Comparison of ENCODE assay signal across 11 mouse cellular contexts in the genomic region with DNA sequence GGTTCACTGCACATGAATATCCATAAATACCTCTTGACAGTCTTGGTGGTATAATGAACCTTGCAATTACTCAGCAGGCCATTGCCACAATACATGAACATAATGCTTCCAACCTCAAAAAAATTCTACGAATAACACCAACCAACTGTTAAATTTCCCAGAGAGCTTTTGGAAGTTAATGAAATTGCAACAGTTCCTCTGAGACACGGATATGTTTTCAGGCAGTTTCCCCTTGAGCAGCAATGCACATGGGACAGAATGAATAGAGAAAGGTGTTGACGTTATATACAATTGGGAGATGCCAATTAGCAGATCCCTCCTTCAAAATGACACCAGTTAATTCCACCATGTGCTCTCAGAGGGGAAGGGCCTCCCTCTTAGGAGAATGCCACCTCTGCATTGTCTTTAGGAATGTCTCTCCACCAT.
"Had no signal": no experiment of that assay in that cellular context is flagged by ENCODE, and none has a peak within 500 bp of the region (broad histone marks: within the 10 kb centered on the region; RNA-seq: fewer than 3 reads in every experiment).

No protein-coding gene starts in this region.

- H3K36me3 ChIP-seq: limb, embryonic 10.5 days; liver, embryonic 15.5 days; midbrain, embryonic 15.5 days had no signal

- H3K4me3 ChIP-seq: layer of hippocampus, adult 2 months; limb, embryonic 10.5 days; liver, embryonic 15.5 days; midbrain, embryonic 15.5 days had no signal

- H3K4me2 ChIP-seq: liver, embryonic 11.5 days; liver, embryonic 15.5 days; midbrain, embryonic 15.5 days had no signal

- H3K27me3 ChIP-seq: liver, embryonic 15.5 days; midbrain, embryonic 15.5 days had no signal

- H3K27ac ChIP-seq: layer of hippocampus, adult 2 months; limb, embryonic 10.5 days; liver, embryonic 15.5 days; midbrain, embryonic 15.5 days; stomach, postnatal 0 days had no signal

- H3K9me3 ChIP-seq: limb, embryonic 10.5 days; liver, embryonic 15.5 days; midbrain, embryonic 15.5 days had no signal

- H3K9ac ChIP-seq: liver, embryonic 15.5 days; midbrain, embryonic 15.5 days had no signal

- H3K4me1 ChIP-seq: limb, embryonic 10.5 days; liver, embryonic 15.5 days; midbrain, embryonic 15.5 days had no signal

- DNase-seq: kidney, postnatal 10 days; kidney, postnatal 4 days; lung, adult 2 months; lung, postnatal 36 days had no signal

- ATAC-seq: lung, postnatal 0 days; midbrain, embryonic 15.5 days had no signal
